Mouse (Mus musculus) olfactory bulb, adult 2 months (tissue): ENCODE measurements at regions not wholly inside any gene's neighbourhood (a gene's known extent, or its start where the extent isn't known, plus 50 kb on each side); places are given as distances from the start of the nearest gene placed in this dataset.
A peak's percentile ranks its signal among the peaks of the same experiment; 100 is the strongest.

ENCODE experiments used
- H3K27ac ChIP-seq: fragments of 200-500 bp; 2 replicates; pipeline ENCODE4 v1.5.1; 2012; ENCODE audit warnings: low read depth, low read length; ENCODE audit not compliant: insufficient read depth
- H3K4me1 ChIP-seq: fragments of 200-500 bp; 2 replicates; pipeline ENCODE4 v1.6.1; 2012; ENCODE audit warnings: low read length; ENCODE audit not compliant: control insufficient read depth, insufficient read depth
- H3K4me3 ChIP-seq: fragments of 200-500 bp; 2 replicates; pipeline ENCODE4 v1.5.1; 2012; ENCODE audit warnings: mild to moderate bottlenecking, low read depth, low read length, moderate library complexity; ENCODE audit not compliant: insufficient read depth
- CTCF ChIP-seq: fragments of 200-500 bp; IDR thresholded peaks from 2 replicates; pipeline ENCODE4 v1.5.1; 2012; ENCODE audit warnings: low read depth, mild to moderate bottlenecking, low read length, moderate library complexity; ENCODE audit not compliant: insufficient read depth
- POLR2A ChIP-seq: fragments of 200-500 bp; IDR thresholded peaks from 2 replicates; pipeline ENCODE4 v1.6.1; 2012; ENCODE audit warnings: mild to moderate bottlenecking, low read depth, low read length, moderate library complexity; ENCODE audit not compliant: insufficient read depth
- WGBS: fragments of 180-500 bp; shearing (Covaris S2); methylation state at CpG from one replicate; pipeline ENCODE4 v1.1.7; 2018; 5-methylcytosine and 5-hydroxymethylcytosine counted together

DNA sequence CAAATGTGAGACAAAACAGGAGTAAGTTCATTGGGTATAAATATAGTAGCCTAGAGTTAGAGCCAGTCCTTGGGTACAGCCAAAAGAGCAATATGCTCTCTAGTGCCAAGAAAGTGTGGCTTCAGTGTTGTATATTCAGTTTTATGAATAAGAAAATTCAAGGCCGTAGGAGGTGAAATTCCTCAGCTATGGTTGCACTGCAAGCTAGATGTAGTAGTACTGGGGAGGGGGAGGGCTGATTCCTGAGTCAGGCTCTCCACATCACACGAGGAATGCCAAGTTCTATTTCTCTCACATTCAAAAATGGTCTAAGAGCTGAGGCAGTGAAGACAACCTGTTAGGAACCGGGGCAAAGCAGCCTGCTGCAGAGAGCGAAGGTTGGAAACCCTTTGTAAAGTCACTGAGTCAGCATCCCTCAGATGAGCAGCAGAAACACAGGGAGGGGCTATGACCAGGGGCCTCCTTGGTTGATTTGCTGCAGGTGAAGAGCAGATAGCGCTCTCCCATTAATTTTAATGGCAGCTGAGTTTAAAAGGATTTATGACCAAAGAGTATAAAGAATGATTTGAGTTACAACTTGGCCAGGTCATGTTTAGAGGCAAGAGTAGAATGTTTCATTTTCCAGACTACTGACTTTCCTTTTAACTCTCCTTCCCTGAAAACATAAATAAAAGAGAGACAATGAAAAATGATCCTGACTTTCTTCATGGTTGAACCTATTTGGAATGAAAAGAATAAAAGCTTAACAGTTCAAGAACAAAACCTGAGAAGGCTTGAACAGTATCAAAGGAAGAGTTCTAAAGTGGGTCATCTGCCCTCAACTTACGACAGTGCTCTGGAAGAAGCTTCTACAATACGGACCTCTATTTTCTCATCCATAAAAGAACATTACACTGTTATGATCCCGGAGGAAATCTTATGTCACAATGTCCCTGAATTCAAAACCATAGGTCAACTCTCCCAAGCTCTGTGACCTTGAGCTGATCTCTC is 543.4 kb upstream of the Gm21961 start:
- TF ChIP-seq POLR2A (no peak), CTCF (no peak)
- Histone ChIP-seq H3K4me1 (no peaks in the 10 kb centered on the region), H3K4me3 (no peak overlapping the region), H3K27ac (no peak overlapping the region)
- WGBS: 86% methylated on average over 8 of the region's 8 CpGs

DNA sequence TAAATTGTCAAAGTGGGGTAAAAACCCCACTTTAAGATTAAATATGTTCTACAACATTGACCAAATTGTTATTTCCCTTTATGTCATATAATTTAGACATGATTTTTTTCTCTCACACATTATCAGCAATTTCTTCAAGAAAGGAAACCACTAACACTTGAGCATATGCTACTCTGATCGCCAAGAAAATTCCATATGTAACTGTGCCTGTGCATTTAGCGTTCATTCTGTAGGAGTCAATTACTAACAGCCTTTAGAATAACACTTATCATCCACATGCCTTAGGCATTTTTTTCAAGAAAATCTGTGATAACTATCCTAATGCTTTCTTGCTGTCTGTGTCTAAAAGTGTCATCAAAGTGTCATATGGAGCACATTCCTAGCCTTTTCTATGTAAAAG is 534.3 kb upstream of the Gm21961 start:
- WGBS: 87% methylated on average over 2 of the region's 2 CpGs
- no peak overlapping the region for H3K4me3 ChIP-seq

DNA sequence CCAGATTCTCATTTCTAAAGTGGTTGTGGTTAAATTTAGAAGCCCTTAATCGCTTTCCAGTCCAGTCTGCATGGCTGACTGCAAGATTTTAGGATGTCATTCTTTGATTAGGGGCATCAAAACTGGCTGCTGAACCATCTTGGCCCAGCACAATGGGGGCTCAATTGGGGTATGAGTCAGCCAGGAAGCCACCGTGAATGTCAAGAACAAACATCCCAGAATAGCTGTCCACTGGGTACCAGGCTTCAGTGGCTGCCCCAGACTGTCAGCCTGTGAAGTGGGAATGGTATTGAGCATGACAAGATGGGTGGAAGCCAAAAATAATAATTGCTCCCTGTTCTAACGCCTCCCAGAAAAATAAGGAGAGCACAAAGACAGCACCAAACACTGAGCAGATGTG is 520.9 kb upstream of the Gm21961 start:
- no peaks in the 10 kb centered on the region for H3K4me1 ChIP-seq
- WGBS: 22% methylated on average over 3 of the region's 3 CpGs
- 0 out of 2 replicates have a peak overlapping the region, but pooled peaks have one; percentile 44 for H3K27ac ChIP-seq
- TF ChIP-seq CTCF (no peak), POLR2A (no peak)
- no peak overlapping the region for H3K4me3 ChIP-seq

More for the DNA sequence above, 534.3 kb upstream of the Gm21961 start:
- H3K4me1 ChIP-seq: no peaks in the 10 kb centered on the region
- no peak for TF ChIP-seq CTCF
- TF ChIP-seq POLR2A: no peak
- no peak overlapping the region for H3K27ac ChIP-seq

DNA sequence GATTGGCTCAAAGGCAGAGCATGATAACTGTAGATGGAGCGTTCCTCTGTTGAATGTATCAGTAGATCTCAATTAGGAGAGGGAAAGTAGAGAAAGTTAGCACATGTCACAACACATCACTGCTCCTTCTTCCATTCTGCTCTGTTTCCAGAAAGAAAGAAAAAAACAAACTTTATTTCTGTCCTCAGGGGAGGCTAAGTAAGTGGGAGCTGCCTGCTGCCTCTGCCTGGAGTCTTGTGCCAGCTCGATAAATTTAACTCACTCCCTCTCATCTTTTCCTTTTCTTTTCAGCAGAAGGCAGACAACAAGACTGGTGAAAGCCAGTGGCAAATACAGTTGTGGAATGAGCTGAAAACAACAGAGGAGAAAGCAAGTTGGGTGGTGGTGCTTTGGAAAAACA is 517.5 kb upstream of the Gm21961 start:
- WGBS: 55% methylated on average over 2 of the region's 2 CpGs

DNA sequence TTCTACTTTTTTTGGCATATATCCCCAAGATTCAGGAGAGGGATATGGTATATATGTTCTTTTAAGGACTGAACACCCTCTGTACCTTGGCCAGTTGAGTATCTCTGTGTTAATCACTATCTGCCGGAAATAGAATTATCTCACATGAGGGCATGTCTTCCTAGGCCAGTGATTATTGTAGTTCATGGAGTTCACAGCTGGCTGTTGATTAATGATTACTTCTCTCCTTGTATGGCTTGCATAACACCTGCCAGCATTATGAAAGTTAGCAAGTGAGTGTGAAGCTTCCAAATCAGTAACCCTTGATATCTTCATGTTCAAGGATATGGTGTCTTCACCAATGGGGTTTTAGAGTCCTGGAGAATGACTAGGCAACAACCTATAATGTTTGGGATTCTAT is 488.0 kb upstream of the Gm21961 start:
- H3K27ac ChIP-seq: no peak overlapping the region
- no peaks in the 10 kb centered on the region for H3K4me1 ChIP-seq
- TF ChIP-seq CTCF: no peak
- TF ChIP-seq POLR2A: no peak
- WGBS: 93% methylated on average over 1 of the region's 1 CpGs
- H3K4me3 ChIP-seq: no peak overlapping the region

More for the DNA sequence above, 517.5 kb upstream of the Gm21961 start:
- Histone ChIP-seq H3K4me3 (no peak overlapping the region), H3K4me1 (no peaks in the 10 kb centered on the region), H3K27ac (no peak overlapping the region)
- no peak for TF ChIP-seq POLR2A
- no peak for TF ChIP-seq CTCF

DNA sequence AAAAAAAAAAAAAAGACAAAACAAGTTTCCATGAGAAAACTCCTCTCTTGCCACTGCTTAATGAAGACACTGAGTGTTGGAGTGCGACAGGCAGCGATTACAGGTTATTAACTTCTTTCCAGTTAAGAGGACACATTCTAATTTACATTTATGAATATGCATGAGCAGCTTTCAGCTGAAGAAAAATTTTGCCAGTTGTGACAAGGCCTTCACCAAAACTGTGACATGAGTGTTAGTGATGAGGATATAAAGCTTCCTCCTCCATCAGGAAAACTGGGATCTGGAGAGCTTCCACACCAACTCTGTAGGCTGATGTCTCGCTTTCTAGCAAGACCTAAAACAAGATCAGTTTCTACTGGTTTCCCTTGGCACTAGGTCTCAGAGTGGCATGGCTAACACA is 464.2 kb upstream of the Gm21961 start:
- H3K27ac ChIP-seq: no peak overlapping the region
- no peak overlapping the region for H3K4me3 ChIP-seq
- H3K4me1 ChIP-seq: no peaks in the 10 kb centered on the region
- WGBS: 49% methylated on average over 3 of the region's 3 CpGs
- no peak for TF ChIP-seq CTCF
- no peak for TF ChIP-seq POLR2A

DNA sequence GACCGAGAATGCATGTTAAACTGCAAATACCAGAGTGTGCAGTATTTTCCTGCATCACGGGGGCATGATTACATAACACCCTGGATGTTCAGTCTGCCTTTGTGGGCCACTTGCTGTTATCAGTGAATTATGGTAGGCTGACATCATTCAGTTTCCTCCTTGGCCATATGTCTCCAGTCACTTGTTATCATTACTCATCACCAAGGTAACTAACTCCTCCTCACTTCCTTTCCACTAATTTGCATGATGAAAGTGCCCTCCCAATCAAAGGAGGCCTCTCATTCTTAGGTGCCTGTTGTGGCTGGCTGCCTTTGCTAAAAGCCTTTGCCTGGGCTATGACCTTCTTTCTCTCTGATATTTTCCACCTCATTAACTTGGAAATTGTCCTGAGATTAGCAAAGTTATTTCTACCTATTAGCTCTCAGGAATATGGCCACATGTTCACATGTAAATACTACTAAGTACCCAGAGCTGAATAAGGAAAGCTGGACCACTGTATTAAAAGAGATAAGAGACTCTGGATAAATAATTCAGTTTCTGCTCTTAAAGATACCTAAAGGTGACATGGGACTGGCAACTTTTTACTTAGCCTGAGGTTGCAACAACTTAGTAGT is 440.6 kb upstream of the Gm21961 start:
- Histone ChIP-seq H3K4me3 (no peak overlapping the region), H3K27ac (no peak overlapping the region), H3K4me1 (no peaks in the 10 kb centered on the region)
- 80% methylated on average over 2 of the region's 2 CpGs for WGBS
- TF ChIP-seq POLR2A (no peak), CTCF (no peak)

DNA sequence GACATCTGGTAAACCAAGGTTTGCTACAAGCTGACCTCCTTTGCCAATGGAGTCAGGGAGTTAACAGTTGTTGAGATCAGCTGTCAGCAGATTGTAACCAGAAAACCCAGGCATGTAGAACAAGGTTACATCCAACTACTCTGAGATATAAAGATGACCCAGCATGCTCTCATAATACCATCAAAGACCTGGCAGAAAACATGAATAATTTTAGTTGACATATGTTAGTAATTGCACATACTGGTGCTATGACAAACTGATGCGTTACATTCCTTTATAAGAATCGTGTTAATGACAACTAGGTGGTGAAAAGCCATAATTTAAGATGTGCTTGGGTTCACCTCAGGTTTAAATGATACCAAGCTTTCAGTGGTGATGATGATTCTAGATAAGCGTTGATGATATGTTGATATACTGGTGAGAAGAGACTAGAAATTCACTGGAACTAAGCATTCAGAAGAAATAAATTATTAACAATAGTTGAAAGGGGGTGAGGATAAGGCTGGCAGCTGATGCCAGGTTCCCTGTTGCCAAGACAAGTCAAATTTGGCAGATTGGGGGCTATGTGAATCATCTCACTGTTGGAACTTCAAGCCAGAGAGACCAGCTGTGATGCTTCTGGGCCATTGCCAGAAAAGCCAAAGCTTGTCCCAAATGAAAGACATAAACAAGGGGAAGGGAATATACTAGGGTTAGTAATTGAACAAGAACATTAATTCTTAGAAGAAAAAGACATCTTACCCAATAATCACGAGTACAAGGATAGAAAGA is 437.7 kb upstream of the Gm21961 start:
- no peak overlapping the region for H3K4me3 ChIP-seq
- 47% methylated on average over 4 of the region's 4 CpGs for WGBS
- TF ChIP-seq POLR2A (no peak), CTCF (no peak)
- no peaks in the 10 kb centered on the region for H3K4me1 ChIP-seq
- H3K27ac ChIP-seq: no peak overlapping the region

DNA sequence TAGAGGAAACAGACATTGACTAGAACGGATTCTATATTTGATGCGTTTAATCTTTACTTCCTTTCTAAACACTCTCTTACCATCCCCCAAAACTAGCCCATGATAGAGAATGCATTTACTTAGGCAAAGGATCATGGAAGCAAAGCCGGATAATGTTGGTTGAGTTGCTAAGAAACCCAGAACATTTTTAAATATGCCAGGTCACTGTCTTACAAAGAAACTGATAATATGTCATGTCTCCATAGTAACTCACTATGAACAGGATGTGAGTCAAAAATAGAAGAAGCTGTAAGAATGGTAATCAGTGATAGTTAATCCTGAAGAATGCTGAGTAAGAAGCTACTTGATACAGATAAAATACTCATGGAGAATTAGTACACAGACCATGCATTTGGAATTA is 405.0 kb upstream of the Gm21961 start:
- WGBS: 70% methylated on average over 3 of the region's 3 CpGs
- no peak for TF ChIP-seq POLR2A
- Histone ChIP-seq H3K27ac (no peak overlapping the region), H3K4me3 (no peak overlapping the region), H3K4me1 (no peaks in the 10 kb centered on the region)
